Mouse (Mus musculus) forebrain, embryonic 16.5 days (tissue): ENCODE results near the gene Edc4. TPM values are rescaled to one million over a fixed set of nuclear protein-coding genes. Genes with fewer than 3 reads are reported as not detected.

Experiments
- polyA plus RNA-seq: library from polyadenylated mRNA; unstranded; fragments of >200 nt; fragmentation: Nextera tagmentation; extraction: Ambion mirVana; gene quantifications from 2 replicates; pipeline ENCODE4 v1.2.1, GENCODE M21; 2015

Gene Edc4
- polyA plus RNA-seq, 1 experiment from 2014 or later = 59.8 TPM

Other genes starting within 250 kb of the Edc4 start
- gene Ctcf, start 244.3 kb upstream of the Edc4 start, polyA plus RNA-seq = 137 and 143 TPM in 2 replicates
- gene Agrp, start 243.5 kb upstream of the Edc4 start, polyA plus RNA-seq = 0.67 and 0.91 TPM in 2 replicates
- 9.5 and 12.7 TPM in 2 replicates for gene Carmil2, start 194.6 kb upstream of the Edc4 start, polyA plus RNA-seq
- gene Acd, start 179.8 kb upstream of the Edc4 start, polyA plus RNA-seq = 105 and 106 TPM in 2 replicates
- gene Pard6a, start 179.7 kb upstream of the Edc4 start, polyA plus RNA-seq = 45.4 and 50.0 TPM in 2 replicates
- 0.22 and 0.32 TPM in 2 replicates for gene 4933405L10Rik, start 173.2 kb upstream of the Edc4 start, polyA plus RNA-seq
- gene Enkd1, start 172.7 kb upstream of the Edc4 start, polyA plus RNA-seq = 16.3 and 19.6 TPM in 2 replicates
- gene Gfod2, start 122.2 kb upstream of the Edc4 start, polyA plus RNA-seq = 74.2 and 83.3 TPM in 2 replicates
- 11.3 and 13.1 TPM in 2 replicates for gene Ranbp10, start 53.5 kb upstream of the Edc4 start, polyA plus RNA-seq
- gene Tsnaxip1, start 53.1 kb upstream of the Edc4 start, polyA plus RNA-seq = 0.67 and 0.93 TPM in 2 replicates
- 66.0 and 69.8 TPM in 2 replicates for gene Cenpt, start 27.6 kb upstream of the Edc4 start, polyA plus RNA-seq
- 63.8 and 69.2 TPM in 2 replicates for gene Thap11, start 25.7 kb upstream of the Edc4 start, polyA plus RNA-seq
- 172 and 176 TPM in 2 replicates for gene Nutf2, start 20.3 kb upstream of the Edc4 start, polyA plus RNA-seq
- 0.51 and 0.73 TPM in 2 replicates for gene Nrn1l, start 12.7 kb downstream of the Edc4 start, polyA plus RNA-seq
- 10.5 and 10.7 TPM in 2 replicates for gene Pskh1, start 19.6 kb downstream of the Edc4 start, polyA plus RNA-seq
- gene Ctrl, start 53.0 kb downstream of the Edc4 start, polyA plus RNA-seq = 1.9 and 2.6 TPM in 2 replicates
- 30.5 and 44.8 TPM in 2 replicates for gene Psmb10, start 57.6 kb downstream of the Edc4 start, polyA plus RNA-seq
- 0.67 and 0.84 TPM in 2 replicates for gene Lcat, start 62.5 kb downstream of the Edc4 start, polyA plus RNA-seq
- gene Slc12a4, start 85.2 kb downstream of the Edc4 start, polyA plus RNA-seq = 12.5 and 13.9 TPM in 2 replicates
- not detected in 2 replicates for gene Dpep3, start 98.5 kb downstream of the Edc4 start, polyA plus RNA-seq
- 22.3 and 25.8 TPM in 2 replicates for gene Dus2, start 110.5 kb downstream of the Edc4 start, polyA plus RNA-seq
- gene Dpep2nb, start 125.1 kb downstream of the Edc4 start, polyA plus RNA-seq = not detected in 2 replicates
- 20.3 and 22.8 TPM in 2 replicates for gene Ddx28, start 131.0 kb downstream of the Edc4 start, polyA plus RNA-seq
- 3.2 and 5.3 TPM in 2 replicates for gene Nfatc3, start 178.0 kb downstream of the Edc4 start, polyA plus RNA-seq